21 mouse cellular contexts compared by ENCODE assay signal in the genomic region with DNA sequence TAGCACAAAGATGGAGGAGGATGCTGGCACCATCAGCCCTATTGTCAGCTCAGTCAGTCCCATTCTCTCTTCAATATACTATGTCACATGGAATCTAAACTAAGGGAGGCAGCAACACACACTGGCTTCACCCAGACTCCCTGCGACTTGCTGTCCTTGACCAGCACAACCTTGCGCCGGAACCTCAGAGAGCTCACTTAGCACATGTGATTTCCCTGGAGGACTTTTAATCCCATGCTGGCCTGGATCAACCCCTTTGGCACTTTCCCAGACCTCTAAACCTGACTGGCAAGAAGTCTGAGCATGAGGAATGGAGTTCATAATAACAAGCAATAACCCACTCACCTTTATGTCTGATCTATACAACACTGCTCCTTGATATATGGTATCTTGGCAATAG.
DNase-seq lines count a peak whose midpoint lies in the region; ATAC-seq lines count a peak whose summit lies in the region.
"Had no signal": no experiment of that assay in that cellular context is flagged by ENCODE, and none has a peak within 500 bp of the region (broad histone marks: within the 10 kb centered on the region; RNA-seq: fewer than 3 reads in every experiment).

No protein-coding gene starts in this region.

- H3K4me2 ChIP-seq in heart, embryonic 12.5 days = no peak overlapping the region
- H3K4me2 ChIP-seq: hindbrain, embryonic 12.5 days had no signal

- WGBS in heart, embryonic 12.5 days = 78% methylated on average over 3 of the region's 3 CpGs

- ATAC-seq in heart, embryonic 12.5 days (ENCODE audit: insufficient number of reproducible peaks, low FRiP score) = no peak
- ATAC-seq: CD4-positive, CD25-positive, alpha-beta regulatory T cell, adult 4 months; forebrain, embryonic 14.5 days; hindbrain, embryonic 16.5 days; inflammation-experienced regulatory T-cells, adult 6 months had no signal

- peaks cover 23% of the 10 kb centered on the region for H3K27me3 ChIP-seq in heart, embryonic 12.5 days (replicated peaks)
- H3K27me3 ChIP-seq: hindbrain, embryonic 12.5 days had no signal

- H3K9ac ChIP-seq in heart, embryonic 12.5 days = no peak overlapping the region
- H3K9ac ChIP-seq: hindbrain, embryonic 12.5 days had no signal

- H3K27ac ChIP-seq in heart, embryonic 12.5 days (ENCODE audit: poor library complexity, severe bottlenecking) = no peak overlapping the region
- H3K27ac ChIP-seq: embryonic facial prominence, embryonic 10.5 days; forebrain, embryonic 10.5 days; hindbrain, embryonic 12.5 days had no signal

- H3K4me1 ChIP-seq in heart, embryonic 12.5 days (replicated peaks) = no peaks in the 10 kb centered on the region
- H3K4me1 ChIP-seq: embryonic facial prominence, embryonic 10.5 days; forebrain, embryonic 10.5 days; hindbrain, embryonic 12.5 days had no signal

- no peak overlapping the region for H3K4me3 ChIP-seq in heart, embryonic 12.5 days
- H3K4me3 ChIP-seq: embryonic facial prominence, embryonic 10.5 days; forebrain, embryonic 10.5 days; hindbrain, embryonic 12.5 days had no signal

- H3K36me3 ChIP-seq in heart, embryonic 12.5 days = no peaks in the 10 kb centered on the region
- H3K36me3 ChIP-seq: embryonic facial prominence, embryonic 10.5 days; forebrain, embryonic 10.5 days; G1E; hindbrain, embryonic 12.5 days had no signal

- peak; percentile 42 to 52 for DNase-seq in adrenal gland, adult (ENCODE audit: inconsistent age in 2 of 2, low spot score in 1 of 2)
- no peak for DNase-seq in adrenal gland, adult 18-20 months (ENCODE audit: low spot score in 2 of 2)
- DNase-seq in heart, adult 11 months = peak; percentile 27
- DNase-seq in kidney, adult 8-10 months = peak; percentile 13 to 39
- DNase-seq in kidney, postnatal 4 days = no peak
- no peak for DNase-seq in natural killer cell, adult 2 months (ENCODE audit: low spot score in 2 of 2)
- DNase-seq: B cell, adult 2 months; cerebellum, adult 2 months; cerebellum, postnatal 10 days; gastrocnemius, postnatal 10 days; heart, postnatal 10 days; heart, postnatal 4 days had no signal

- no peaks in the 10 kb centered on the region for H3K9me3 ChIP-seq in heart, embryonic 12.5 days (replicated peaks)
- H3K9me3 ChIP-seq: embryonic facial prominence, embryonic 10.5 days; forebrain, embryonic 10.5 days; G1E; hindbrain, embryonic 12.5 days had no signal

Comparison
In these comparisons a context has a peak if more than half of its experiments do, and no peak if none do; other contexts are left out.
1. DNase-seq: peak in adrenal gland, adult (2 of 2), heart, adult 11 months (single experiment) and kidney, adult 8-10 months (2 of 2); none in adrenal gland, adult 18-20 months (0 of 2), kidney, postnatal 4 days (0 of 2) and natural killer cell, adult 2 months (0 of 2).